Mouse (Mus musculus): ENCODE data around the gene 2310033P09Rik.

The 2310033P09Rik gene

GRCm38 (mm10) chr11:59226787-59227603, 18.9 kb downstream of the 2310033P09Rik start:
- in situ Hi-C loops (cut with MboI; ENCODE audit: unreplicated experiment in 2 of 2) = no loop called here

- in situ Hi-C loops (cut with MboI; ENCODE audit: unreplicated experiment in 2 of 2) = no loop called here
These were observed 19.5 kb downstream of the 2310033P09Rik start for GRCm38 (mm10) chr11:59227604-59228121.

GRCm38 (mm10) chr11:59228122-59228953, 20.2 kb downstream of the 2310033P09Rik start, which contains the start of gene Arf1:
Gene Arf1 (minus strand): TSS chr11:59228270.
- in situ Hi-C loops (cut with MboI; ENCODE audit: unreplicated experiment in 2 of 2) = no loop called here

GRCm38 (mm10) chr11:59230144-59230760, 22.1 kb downstream of the 2310033P09Rik start:
- in situ Hi-C loops (cut with MboI; ENCODE audit: unreplicated experiment in 2 of 2) = loop anchor here in 1 of 2 experiments (5.0 kb wide), 1 partner anchor 67 kb away; no protein-coding TSS in a partner anchor

GRCm38 (mm10) chr11:59232797-59233196, 24.7 kb downstream of the 2310033P09Rik start:
- in situ Hi-C loops (cut with MboI; ENCODE audit: unreplicated experiment in 2 of 2) = loop anchor here in 1 of 2 experiments (5.0 kb wide), 1 partner anchor 65 kb away; no protein-coding TSS in a partner anchor

GRCm38 (mm10) chr11:59238525-59239427, 30.7 kb downstream of the 2310033P09Rik start:
- in situ Hi-C loops (cut with MboI; ENCODE audit: unreplicated experiment in 2 of 2) = no loop called here

GRCm38 (mm10) chr11:59239428-59239785, 31.3 kb downstream of the 2310033P09Rik start:
- in situ Hi-C loops (cut with MboI; ENCODE audit: unreplicated experiment in 2 of 2) = no loop called here

GRCm38 (mm10) chr11:59239796-59240195, 31.7 kb downstream of the 2310033P09Rik start:
- in situ Hi-C loops (cut with MboI; ENCODE audit: unreplicated experiment in 2 of 2) = loop anchor here in 1 of 2 experiments (5.0 kb wide), 1 partner anchor 38 kb away; no protein-coding TSS in a partner anchor

- in situ Hi-C loops (cut with MboI; ENCODE audit: unreplicated experiment in 2 of 2) = loop anchor here in 1 of 2 experiments (5.0 kb wide), 1 partner anchor 35 kb away; no protein-coding TSS in a partner anchor
These were observed 33.7 kb downstream of the 2310033P09Rik start for GRCm38 (mm10) chr11:59241841-59242240.

GRCm38 (mm10) chr11:59243856-59244255, 35.7 kb downstream of the 2310033P09Rik start:
- in situ Hi-C loops (cut with MboI; ENCODE audit: unreplicated experiment in 2 of 2) = loop anchor here in 1 of 2 experiments (5.0 kb wide), 1 partner anchor 33 kb away; no protein-coding TSS in a partner anchor

GRCm38 (mm10) chr11:59248101-59248500, 40.0 kb downstream of the 2310033P09Rik start:
- in situ Hi-C loops (cut with MboI; ENCODE audit: unreplicated experiment in 2 of 2) = no loop called here

GRCm38 (mm10) chr11:59259647-59260046, 51.5 kb downstream of the 2310033P09Rik start:
- in situ Hi-C loops (cut with MboI; ENCODE audit: unreplicated experiment in 2 of 2) = loop anchor here in 1 of 2 experiments (25.0 kb wide), 1 partner anchor 847 kb away; the partner anchor contains the start of gene 1810065E05Rik
